Mouse (Mus musculus): ENCODE data around the gene Trpv2. TPM values are rescaled to one million over a fixed set of nuclear protein-coding genes. Genes with fewer than 3 reads are reported as not detected.
"Not testable (repeated sequence)": the region's sequence is repeated elsewhere in the genome, so short reads cannot be mapped to it uniquely, and the experiment has no call there.

Trpv2 gene
- polyA plus RNA-seq, 2 experiments from 2014 or later: 65.8 to 93.5 TPM

DNA sequence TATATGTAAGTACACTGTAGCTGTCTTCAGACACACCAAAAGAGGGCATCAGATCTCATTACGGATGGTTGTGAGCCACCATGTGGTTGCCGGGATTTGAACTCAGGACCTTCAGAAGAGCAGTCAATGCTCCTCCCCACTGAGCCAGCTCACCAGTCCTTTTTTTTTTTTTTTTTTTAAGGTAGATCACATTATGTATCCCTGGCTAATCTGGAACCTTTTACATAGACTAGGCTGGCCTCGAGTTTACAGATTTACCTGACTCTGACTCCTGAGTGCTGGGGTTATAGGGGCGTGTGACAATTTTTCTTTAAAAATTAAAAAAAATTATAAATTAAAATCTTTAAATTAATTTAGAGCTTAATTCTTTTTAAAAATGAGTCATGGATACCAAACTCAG lies 75.5 kb downstream of the Trpv2 start:
- not testable (repeated sequence) for ATAC-seq

Other genes with a start within 250 kb of the Trpv2 start
- gene Pigl, start 116.0 kb upstream of the Trpv2 start, polyA plus RNA-seq (2017; shearing (Covaris generic)): 10 to 100 TPM in 1 of 2 experiments, 1 to 10 TPM in 1; 9.2 to 13.9 TPM
- 100 to 1,000 TPM; 170 to 205 TPM for gene Ncor1, start 115.9 kb upstream of the Trpv2 start, polyA plus RNA-seq (2017; shearing (Covaris generic))
- 1 to 10 TPM in 1 of 2 experiments, under 1 TPM in 1; 0.74 to 2.3 TPM for gene Cenpv, start 35.2 kb upstream of the Trpv2 start, polyA plus RNA-seq (2017; shearing (Covaris generic))
- 1,000 to 10,000 TPM; 5,826 to 7,831 TPM for gene Ubb, start 23.3 kb upstream of the Trpv2 start, polyA plus RNA-seq (2017; shearing (Covaris generic))
- 1 to 10 TPM; 1.9 to 4.6 TPM for gene Lrrc75a, start 74.0 kb downstream of the Trpv2 start, polyA plus RNA-seq (2017; shearing (Covaris generic))
- 10 to 100 TPM; 42.9 to 59.1 TPM for gene Mmgt2, start 74.2 kb downstream of the Trpv2 start, polyA plus RNA-seq (2017; shearing (Covaris generic))
- gene Zfp287, start 157.4 kb downstream of the Trpv2 start, polyA plus RNA-seq (2017; shearing (Covaris generic)): 10 to 100 TPM; 16.9 to 20.4 TPM
- gene Gm10428, start 178.6 kb downstream of the Trpv2 start, polyA plus RNA-seq (2017; shearing (Covaris generic)): not detected
- 1 to 10 TPM; 3.8 to 4.3 TPM for gene Zfp286, start 215.0 kb downstream of the Trpv2 start, polyA plus RNA-seq (2017; shearing (Covaris generic))
- gene Trim16, start 245.7 kb downstream of the Trpv2 start, polyA plus RNA-seq (2017; shearing (Covaris generic)): 1 to 10 TPM; 2.5 to 4.3 TPM